Mouse (Mus musculus): ENCODE measurements around the gene Ubr3. TPM values are rescaled to one million over a fixed set of nuclear protein-coding genes. Genes with fewer than 3 reads are reported as not detected.

Gene Ubr3
- polyA plus RNA-seq, 1 experiment, result 8.0 TPM

DNA sequence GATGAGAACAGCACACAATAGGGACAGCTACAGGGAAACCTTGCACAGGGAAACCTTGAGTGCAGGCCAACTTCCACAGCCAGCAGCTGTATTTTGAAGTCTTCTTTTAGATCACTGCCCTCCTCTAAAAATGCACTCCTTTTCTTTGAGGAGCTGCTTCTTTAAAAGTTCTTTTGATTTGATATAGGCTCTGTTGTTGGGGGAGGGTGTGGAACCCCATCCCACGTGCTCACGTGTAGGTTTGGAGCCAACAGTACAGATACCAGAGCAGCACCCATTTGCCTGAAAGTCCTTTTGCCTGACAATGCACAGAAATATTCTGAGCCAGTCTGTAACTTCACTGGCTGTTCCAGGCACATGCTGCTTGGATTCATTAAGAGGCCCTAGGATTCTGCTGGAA, 134.4 kb downstream of the Ubr3 start:
- Histone ChIP-seq H3K4me3 (ENCODE audit: low read depth, low read length) (no peak overlapping the region), H3K4me1 (ENCODE audit: control insufficient read depth, insufficient read depth, insufficient read length, low read length) (peaks cover 8% of the 10 kb centered on the region; the same call in 1 of the 2 replicates), H3K36me3 (ENCODE audit: control insufficient read depth, insufficient read depth, low read length) (no peaks in the 10 kb centered on the region), H3K27ac (ENCODE audit: insufficient read depth, low read depth, low read length) (no peak overlapping the region), H3K27me3 (ENCODE audit: control insufficient read depth, insufficient read depth, low read length) (no peaks in the 10 kb centered on the region)
- WGBS, result 76% methylated on average over 2 of the region's 2 CpGs
- TF ChIP-seq POLR2A (IDR thresholded peaks at IDR 0.05; ENCODE audit: low read depth, low read length) (no peak), CTCF (IDR thresholded peaks at IDR 0.05; ENCODE audit: extremely low read depth, insufficient read length, insufficient replicate concordance, low read depth, low read length) (no peak)

DNA sequence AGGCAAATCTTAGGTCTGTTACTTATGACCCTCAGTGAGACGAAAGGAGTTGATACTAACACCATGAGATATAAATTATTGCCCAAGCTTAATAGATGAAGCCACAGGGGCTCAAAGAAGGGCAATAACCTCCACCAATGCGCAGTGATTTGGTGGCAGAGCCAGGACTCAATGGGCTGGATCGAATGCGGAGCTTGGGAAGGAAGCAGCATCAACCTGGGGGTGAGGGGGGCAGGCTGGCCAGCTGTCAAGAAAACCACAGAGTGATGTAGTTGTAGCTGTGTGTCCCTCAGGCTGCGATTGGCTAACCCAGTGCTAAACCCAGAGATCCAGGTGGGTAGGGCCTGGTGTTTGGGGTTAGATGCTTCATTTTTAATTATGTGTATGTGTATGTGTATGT, 137.8 kb downstream of the Ubr3 start:
- Histone ChIP-seq H3K27ac (ENCODE audit: insufficient read depth, low read depth, low read length) (no peak overlapping the region), H3K4me1 (ENCODE audit: control insufficient read depth, insufficient read depth, insufficient read length, low read length) (peaks cover 8% of the 10 kb centered on the region; the same call in 1 of the 2 replicates), H3K4me3 (ENCODE audit: low read depth, low read length) (no peak overlapping the region), H3K36me3 (ENCODE audit: control insufficient read depth, insufficient read depth, low read length) (no peaks in the 10 kb centered on the region), H3K27me3 (ENCODE audit: control insufficient read depth, insufficient read depth, low read length) (no peaks in the 10 kb centered on the region)
- TF ChIP-seq CTCF (IDR thresholded peaks at IDR 0.05; ENCODE audit: extremely low read depth, insufficient read length, insufficient replicate concordance, low read depth, low read length) (no peak), POLR2A (IDR thresholded peaks at IDR 0.05; ENCODE audit: low read depth, low read length) (no peak)
- 79% methylated on average over 5 of the region's 5 CpGs for WGBS

DNA sequence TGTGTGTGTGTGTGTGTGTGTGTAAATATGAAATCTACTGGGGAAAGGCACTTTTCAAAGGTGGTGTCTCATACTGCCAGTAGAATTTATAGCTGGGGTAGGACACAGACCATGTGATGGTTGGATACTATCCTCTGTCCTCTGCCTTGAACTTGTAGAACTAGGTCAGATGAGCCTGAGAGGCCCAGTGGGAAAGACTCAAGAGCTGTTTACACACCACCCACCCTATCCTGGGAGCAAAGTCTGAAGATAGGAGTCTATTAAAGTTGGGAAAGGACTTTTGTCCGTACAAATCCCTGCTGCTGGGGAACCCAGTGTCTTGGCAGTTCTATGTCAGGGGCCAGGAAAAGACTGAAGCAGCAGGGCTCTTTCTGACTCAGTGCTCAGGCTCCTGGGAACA, 138.3 kb downstream of the Ubr3 start:
- 14% methylated on average over 1 of the region's 1 CpGs for WGBS
- Histone ChIP-seq H3K36me3 (ENCODE audit: control insufficient read depth, insufficient read depth, low read length) (no peaks in the 10 kb centered on the region), H3K4me3 (ENCODE audit: low read depth, low read length) (no peak overlapping the region), H3K4me1 (ENCODE audit: control insufficient read depth, insufficient read depth, insufficient read length, low read length) (peaks cover 8% of the 10 kb centered on the region; the same call in 1 of the 2 replicates), H3K27ac (ENCODE audit: insufficient read depth, low read depth, low read length) (no peak overlapping the region), H3K27me3 (ENCODE audit: control insufficient read depth, insufficient read depth, low read length) (no peaks in the 10 kb centered on the region)
- TF ChIP-seq CTCF (IDR thresholded peaks at IDR 0.05; ENCODE audit: extremely low read depth, insufficient read length, insufficient replicate concordance, low read depth, low read length) (no peak), POLR2A (IDR thresholded peaks at IDR 0.05; ENCODE audit: low read depth, low read length) (no peak)

DNA sequence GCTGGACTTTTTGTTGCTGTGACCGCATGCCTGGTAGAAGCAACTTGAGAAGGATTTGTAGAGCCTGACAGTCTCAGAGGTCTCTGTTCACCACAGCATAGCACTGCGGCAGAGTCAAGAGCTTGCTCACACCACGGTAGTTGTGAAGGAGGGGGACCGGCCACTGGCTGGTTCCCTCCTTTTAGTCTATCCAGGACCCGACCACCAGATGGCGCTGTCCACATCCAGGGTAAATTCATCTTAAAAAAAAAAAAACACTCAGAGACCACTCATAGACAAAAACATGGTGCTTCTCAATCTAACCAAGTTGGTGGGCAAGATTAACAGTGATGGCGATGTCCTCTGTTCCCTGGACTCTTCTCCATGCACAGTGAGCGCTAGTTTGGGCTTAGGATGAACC, 140.2 kb downstream of the Ubr3 start:
- H3K4me1 ChIP-seq (ENCODE audit: control insufficient read depth, insufficient read depth, insufficient read length, low read length), result peaks cover 8% of the 10 kb centered on the region; the same call in 1 of the 2 replicates
- no peaks in the 10 kb centered on the region for H3K27me3 ChIP-seq (ENCODE audit: control insufficient read depth, insufficient read depth, low read length)
- no peaks in the 10 kb centered on the region for H3K36me3 ChIP-seq (ENCODE audit: control insufficient read depth, insufficient read depth, low read length)
- 54% methylated on average over 8 of the region's 8 CpGs for WGBS
- H3K4me3 ChIP-seq (ENCODE audit: low read depth, low read length), result no peak overlapping the region
- H3K27ac ChIP-seq (ENCODE audit: insufficient read depth, low read depth, low read length), result no peak overlapping the region
- TF ChIP-seq CTCF (IDR thresholded peaks at IDR 0.05; ENCODE audit: extremely low read depth, insufficient read length, insufficient replicate concordance, low read depth, low read length), result peak; percentile 66; the same call in 1 of the 2 replicates
- TF ChIP-seq POLR2A (IDR thresholded peaks at IDR 0.05; ENCODE audit: low read depth, low read length), result no peak

DNA sequence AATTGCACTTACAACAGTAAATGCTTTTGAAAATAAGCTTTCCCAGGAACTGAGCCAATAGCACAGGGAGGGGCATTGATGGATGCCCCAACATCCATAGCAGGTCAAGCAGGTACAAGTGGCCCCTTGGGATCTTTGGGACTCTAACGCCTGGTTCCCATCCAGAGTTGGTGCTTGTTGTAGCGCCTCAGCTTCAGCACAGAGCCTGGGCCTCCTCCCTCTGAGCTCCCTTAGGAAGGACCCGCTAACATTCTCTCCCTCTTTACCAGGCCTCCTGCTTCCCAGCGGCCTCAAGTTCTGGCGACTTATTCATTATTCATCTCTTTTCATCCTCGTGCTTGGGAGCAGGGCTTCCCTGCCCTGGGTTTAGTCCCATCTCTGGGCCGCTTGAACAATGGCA, 141.7 kb downstream of the Ubr3 start, which contains the start of gene Myo3b:
Myo3b (plus strand) TSS at position 375 of the 400 bp plus-strand sequence.
- WGBS, result 68% methylated on average over 7 of the region's 7 CpGs
- H3K27me3 ChIP-seq (ENCODE audit: control insufficient read depth, insufficient read depth, low read length), result no peaks in the 10 kb centered on the region
- H3K4me1 ChIP-seq (ENCODE audit: control insufficient read depth, insufficient read depth, insufficient read length, low read length), result peaks cover 8% of the 10 kb centered on the region; the same call in 1 of the 2 replicates
- TF ChIP-seq POLR2A (IDR thresholded peaks at IDR 0.05; ENCODE audit: low read depth, low read length), result no peak
- TF ChIP-seq CTCF (IDR thresholded peaks at IDR 0.05; ENCODE audit: extremely low read depth, insufficient read length, insufficient replicate concordance, low read depth, low read length), result no peak
- H3K27ac ChIP-seq (ENCODE audit: insufficient read depth, low read depth, low read length), result no peak within 1 kb of the TSS
- no peak within 1 kb of the TSS for H3K4me3 ChIP-seq (ENCODE audit: low read depth, low read length)
- no peaks in the 10 kb centered on the region for H3K36me3 ChIP-seq (ENCODE audit: control insufficient read depth, insufficient read depth, low read length)

DNA sequence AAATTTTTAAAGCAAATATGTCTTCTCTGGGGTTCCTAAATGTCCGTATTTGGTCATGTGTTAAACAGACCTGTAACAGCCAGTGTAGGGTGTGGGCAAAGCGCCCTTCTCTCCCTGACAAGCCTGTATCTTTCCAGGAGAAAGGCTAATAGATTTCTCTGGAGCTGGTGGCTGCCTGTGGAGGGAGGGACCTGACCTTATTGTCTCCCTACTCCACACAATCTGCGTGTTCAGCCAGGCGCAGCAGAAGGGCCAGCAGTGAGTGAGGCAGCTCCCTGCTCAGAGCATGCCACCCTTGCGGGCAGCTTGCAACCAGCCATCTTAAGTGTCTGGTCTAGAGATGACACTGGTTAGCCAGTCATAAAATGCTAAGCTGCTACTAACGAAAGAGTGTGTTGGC, 147.4 kb downstream of the Ubr3 start:
- Histone ChIP-seq H3K4me3 (ENCODE audit: low read depth, low read length) (no peak overlapping the region), H3K27me3 (ENCODE audit: control insufficient read depth, insufficient read depth, low read length) (no peaks in the 10 kb centered on the region), H3K27ac (ENCODE audit: insufficient read depth, low read depth, low read length) (no peak overlapping the region), H3K4me1 (ENCODE audit: control insufficient read depth, insufficient read depth, insufficient read length, low read length) (no peaks in the 10 kb centered on the region), H3K36me3 (ENCODE audit: control insufficient read depth, insufficient read depth, low read length) (no peaks in the 10 kb centered on the region)
- TF ChIP-seq POLR2A (IDR thresholded peaks at IDR 0.05; ENCODE audit: low read depth, low read length) (no peak), CTCF (IDR thresholded peaks at IDR 0.05; ENCODE audit: extremely low read depth, insufficient read length, insufficient replicate concordance, low read depth, low read length) (no peak)
- WGBS, result 63% methylated on average over 6 of the region's 6 CpGs

DNA sequence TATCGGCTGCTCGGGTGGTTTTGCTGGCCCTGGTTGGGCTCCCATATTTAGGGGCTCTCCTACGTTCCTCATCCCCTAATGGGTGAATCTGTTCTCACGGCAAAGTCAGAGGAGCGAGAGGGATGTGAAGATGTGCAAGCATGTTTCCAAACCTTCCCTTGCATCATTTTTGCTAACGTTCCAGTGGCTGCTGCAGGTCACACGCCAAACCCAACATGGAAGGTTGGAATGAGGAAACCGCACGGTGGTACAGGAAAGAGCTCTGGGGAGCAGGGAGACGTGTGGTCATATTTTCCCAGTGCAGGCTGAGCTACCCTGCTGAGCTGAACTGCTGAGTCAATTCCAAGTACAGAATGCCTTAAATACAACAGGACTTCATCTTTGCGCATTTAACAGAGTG, 150.8 kb downstream of the Ubr3 start:
- Histone ChIP-seq H3K36me3 (ENCODE audit: control insufficient read depth, insufficient read depth, low read length) (no peaks in the 10 kb centered on the region), H3K27me3 (ENCODE audit: control insufficient read depth, insufficient read depth, low read length) (0 out of 2 replicates have a peak, but pooled peaks cover 2% of the 10 kb centered on the region), H3K4me1 (ENCODE audit: control insufficient read depth, insufficient read depth, insufficient read length, low read length) (no peaks in the 10 kb centered on the region), H3K27ac (ENCODE audit: insufficient read depth, low read depth, low read length) (no peak overlapping the region), H3K4me3 (ENCODE audit: low read depth, low read length) (no peak overlapping the region)
- no peak for TF ChIP-seq CTCF (IDR thresholded peaks at IDR 0.05; ENCODE audit: extremely low read depth, insufficient read length, insufficient replicate concordance, low read depth, low read length)
- no peak for TF ChIP-seq POLR2A (IDR thresholded peaks at IDR 0.05; ENCODE audit: low read depth, low read length)
- 84% methylated on average over 11 of the region's 11 CpGs for WGBS

All from small intestine, adult 2 months (tissue).